Mouse (Mus musculus) limb, embryonic 13.5 days (tissue): Measurements from ENCODE around the gene Gm20521. TPM values are rescaled to one million over a fixed set of nuclear protein-coding genes. Genes with fewer than 3 reads are reported as not detected.

ENCODE experiments used
- ATAC-seq: fragments of 200-750 bp; cut with Nextera tagmentation; 2 replicates; pipeline ENCODE4 v1.8.0; 2017; ENCODE audit warnings: low read depth, moderate number of reproducible peaks, moderate TSS enrichment; ENCODE audit not compliant: low FRiP score
- H3K27ac ChIP-seq: fragments of 300-500 bp; sonication (generic); 2 replicates; pipeline ENCODE4 v1.5.1; 2015; ENCODE audit warnings: inconsistent platforms, mild to moderate bottlenecking, moderate library complexity
- H3K27me3 ChIP-seq: fragments of 300-500 bp; sonication (generic); 2 replicates; pipeline ENCODE4 v1.6.1; 2015; ENCODE audit warnings: mild to moderate bottlenecking, inconsistent platforms
- H3K36me3 ChIP-seq: fragments of 300-500 bp; sonication (generic); 2 replicates; pipeline ENCODE4 v1.6.1; 2015; ENCODE audit warnings: inconsistent platforms, mild to moderate bottlenecking, moderate library complexity
- H3K4me1 ChIP-seq: fragments of 300-500 bp; sonication (generic); 2 replicates; pipeline ENCODE4 v1.6.1; 2015; ENCODE audit warnings: inconsistent platforms
- H3K4me2 ChIP-seq: fragments of 300-500 bp; sonication (generic); replicated peaks from 2 replicates; pipeline ENCODE4 v1.6.1; 2015; ENCODE audit warnings: inconsistent platforms, mild to moderate bottlenecking, moderate library complexity
- H3K4me3 ChIP-seq: fragments of 300-500 bp; sonication (generic); 2 replicates; pipeline ENCODE4 v1.5.1; 2015; ENCODE audit warnings: moderate library complexity, mild to moderate bottlenecking, inconsistent platforms
- H3K9ac ChIP-seq: fragments of 300-500 bp; sonication (generic); 2 replicates; pipeline ENCODE4 v1.6.1; 2015; ENCODE audit warnings: mild to moderate bottlenecking, inconsistent platforms
- H3K9me3 ChIP-seq: fragments of 300-500 bp; sonication (generic); 2 replicates; pipeline ENCODE4 v1.6.1; 2016; ENCODE audit warnings: inconsistent platforms
- WGBS: fragments of 180-500 bp; shearing (Covaris S2); methylation state at CpG from one replicate; pipeline ENCODE4 v1.1.7; 2015; 5-methylcytosine and 5-hydroxymethylcytosine counted together
- polyA plus RNA-seq: library from polyadenylated mRNA; unstranded; fragments of >200 nt; fragmentation: Nextera tagmentation; extraction: Ambion mirVana; gene quantifications from 2 replicates; pipeline ENCODE4 v1.2.1, GENCODE M21; 2015

Gene Gm20521
- polyA plus RNA-seq, 1 experiment from 2014 or later: 0.13 TPM

GRCm38 (mm10) chr14:54894296-54895151 is 11.3 kb downstream of the Gm20521 start:
- H3K9me3 ChIP-seq: no peaks in the 10 kb centered on the region
- peak overlapping the region; percentile 92 for H3K27ac ChIP-seq
- no peaks in the 10 kb centered on the region for H3K27me3 ChIP-seq
- ATAC-seq: peak; percentile 46
- H3K9ac ChIP-seq: peak overlapping the region; percentile 98
- peaks cover 36% of the 10 kb centered on the region for H3K36me3 ChIP-seq
- H3K4me3 ChIP-seq: peak overlapping the region; percentile 96
- H3K4me1 ChIP-seq: peaks cover 12% of the 10 kb centered on the region
- H3K4me2 ChIP-seq: peak overlapping the region; percentile 84
- 1% methylated on average over 50 of the region's 54 CpGs for WGBS

- H3K9ac ChIP-seq: no peak overlapping the region
- H3K27me3 ChIP-seq: no peaks in the 10 kb centered on the region
- H3K27ac ChIP-seq: no peak overlapping the region
Measured at GRCm38 (mm10) chr14:54897445-54897844, 14.2 kb downstream of the Gm20521 start.

DNA sequence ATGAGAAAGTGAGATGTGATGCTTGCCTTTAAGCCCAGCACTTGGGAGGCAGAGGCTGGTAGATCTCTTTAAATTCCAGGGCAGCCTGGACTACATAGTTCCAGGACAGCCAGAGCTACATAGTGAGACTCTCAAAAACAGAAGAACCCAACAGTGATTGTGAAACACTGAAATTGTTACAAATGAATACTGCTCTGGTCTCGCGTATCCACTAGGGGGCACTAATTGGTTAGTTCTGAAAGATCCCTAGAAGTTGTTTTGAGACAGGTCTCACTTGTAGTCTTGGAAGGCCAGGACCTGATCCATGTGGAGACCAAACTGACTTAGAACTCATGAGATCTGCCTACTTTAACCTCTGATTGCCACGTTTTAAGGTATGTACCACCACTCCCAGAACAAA is 17.1 kb downstream of the Gm20521 start:
- H3K9me3 ChIP-seq: no peaks in the 10 kb centered on the region
- H3K27me3 ChIP-seq: no peaks in the 10 kb centered on the region
- 2% methylated on average over 3 of the region's 3 CpGs for WGBS
- H3K4me3 ChIP-seq: no peak overlapping the region
- H3K4me1 ChIP-seq: peaks cover 7% of the 10 kb centered on the region
- ATAC-seq: peak; percentile 64; the same call in 1 of the 2 replicates
- no peak overlapping the region for H3K9ac ChIP-seq
- H3K27ac ChIP-seq: no peak overlapping the region; the same call in 1 of the 2 replicates
- peaks cover 60% of the 10 kb centered on the region for H3K36me3 ChIP-seq
- no peak overlapping the region for H3K4me2 ChIP-seq

More at GRCm38 (mm10) chr14:54897445-54897844, 14.2 kb downstream of the Gm20521 start:
- H3K36me3 ChIP-seq: peaks cover 36% of the 10 kb centered on the region
- ATAC-seq: no peak
- H3K4me3 ChIP-seq: no peak overlapping the region
- H3K4me1 ChIP-seq: peaks cover 12% of the 10 kb centered on the region
- WGBS: 62% methylated on average over 2 of the region's 2 CpGs
- H3K9me3 ChIP-seq: no peaks in the 10 kb centered on the region
- no peak overlapping the region for H3K4me2 ChIP-seq

GRCm38 (mm10) chr14:54903641-54904040 is 20.4 kb downstream of the Gm20521 start:
- no peak overlapping the region for H3K4me3 ChIP-seq
- no peaks in the 10 kb centered on the region for H3K27me3 ChIP-seq
- no peak overlapping the region for H3K4me2 ChIP-seq
- H3K9me3 ChIP-seq: no peaks in the 10 kb centered on the region
- H3K4me1 ChIP-seq: no peaks in the 10 kb centered on the region
- H3K36me3 ChIP-seq: peaks cover 61% of the 10 kb centered on the region
- H3K9ac ChIP-seq: no peak overlapping the region
- WGBS: 87% methylated on average over 4 of the region's 4 CpGs
- ATAC-seq: no peak
- H3K27ac ChIP-seq: no peak overlapping the region

- H3K9me3 ChIP-seq: no peaks in the 10 kb centered on the region
- peaks cover 29% of the 10 kb centered on the region for H3K4me1 ChIP-seq
- peaks cover 77% of the 10 kb centered on the region for H3K36me3 ChIP-seq
- H3K27ac ChIP-seq: no peak overlapping the region
- no peaks in the 10 kb centered on the region for H3K27me3 ChIP-seq
- H3K4me3 ChIP-seq: no peak overlapping the region
- peak overlapping the region; percentile 48; the same call in 1 of the 2 replicates for H3K9ac ChIP-seq
- WGBS: 88% methylated on average over 7 of the region's 7 CpGs
- ATAC-seq: no peak
- no peak overlapping the region for H3K4me2 ChIP-seq
Measured at GRCm38 (mm10) chr14:54908682-54909081, 25.4 kb downstream of the Gm20521 start.

- WGBS: 2% methylated on average over 52 of the region's 69 CpGs
- peak overlapping the region; percentile 91 for H3K27ac ChIP-seq
Measured at GRCm38 (mm10) chr14:54912109-54912850, 29.0 kb downstream of the Gm20521 start.

GRCm38 (mm10) chr14:54912886-54913285 is 29.6 kb downstream of the Gm20521 start, which contains the start of gene Slc22a17:
Gene Slc22a17, minus strand, starts transcription at chr14:54913132.
- Histone ChIP-seq H3K4me2 (peak within 1 kb of the TSS; percentile 96), H3K9me3 (no peaks in the 10 kb centered on the region), H3K27me3 (no peaks in the 10 kb centered on the region), H3K27ac (peak within 1 kb of the TSS; percentile 91), H3K36me3 (peaks cover 67% of the 10 kb centered on the region), H3K9ac (peak within 1 kb of the TSS; percentile 96), H3K4me1 (peaks cover 31% of the 10 kb centered on the region), H3K4me3 (peak within 1 kb of the TSS; percentile 91)
- under 1% methylated on average over 28 of the region's 28 CpGs for WGBS
- peak; percentile 93 for ATAC-seq

More at GRCm38 (mm10) chr14:54912109-54912850, 29.0 kb downstream of the Gm20521 start:
- peak; percentile 52 for ATAC-seq
- Histone ChIP-seq H3K4me2 (peak overlapping the region; percentile 96), H3K36me3 (peaks cover 67% of the 10 kb centered on the region), H3K9ac (peak overlapping the region; percentile 96), H3K27me3 (no peaks in the 10 kb centered on the region), H3K9me3 (no peaks in the 10 kb centered on the region), H3K4me1 (peaks cover 31% of the 10 kb centered on the region), H3K4me3 (peak overlapping the region; percentile 91)

DNA sequence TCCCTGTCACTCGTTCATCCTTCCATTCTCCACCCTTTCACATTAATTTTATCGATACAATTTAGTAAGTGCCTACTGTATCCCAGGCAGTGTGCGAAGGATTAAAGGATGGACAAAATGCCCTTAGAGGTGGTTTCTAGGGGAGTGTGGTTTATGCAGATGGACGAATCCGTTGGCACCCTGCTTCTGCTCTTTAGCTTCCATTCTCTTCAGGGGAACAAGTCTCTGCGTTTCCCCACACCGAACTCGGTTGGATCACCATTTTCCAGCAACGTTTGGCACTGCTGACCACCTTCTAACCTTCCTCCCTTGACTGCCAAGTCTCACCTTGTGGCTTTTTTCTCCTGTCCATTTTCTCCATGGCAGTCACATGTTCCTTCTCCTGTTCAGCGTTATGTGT is 30.1 kb downstream of the Gm20521 start:
- peak overlapping the region; percentile 91; the same call in 1 of the 2 replicates for H3K27ac ChIP-seq
- H3K27me3 ChIP-seq: no peaks in the 10 kb centered on the region
- peak overlapping the region; percentile 91 for H3K4me3 ChIP-seq
- H3K4me2 ChIP-seq: peak overlapping the region; percentile 96
- H3K4me1 ChIP-seq: peaks cover 31% of the 10 kb centered on the region
- 18% methylated on average over 10 of the region's 10 CpGs for WGBS
- ATAC-seq: no peak
- peak overlapping the region; percentile 96 for H3K9ac ChIP-seq
- H3K36me3 ChIP-seq: peaks cover 67% of the 10 kb centered on the region
- H3K9me3 ChIP-seq: no peaks in the 10 kb centered on the region

- 89% methylated on average over 16 of the region's 16 CpGs for WGBS
- Histone ChIP-seq H3K9ac (no peak overlapping the region), H3K27me3 (no peaks in the 10 kb centered on the region), H3K9me3 (peaks cover 22% of the 10 kb centered on the region), H3K27ac (no peak overlapping the region), H3K4me3 (no peak overlapping the region), H3K4me2 (no peak overlapping the region), H3K36me3 (peaks cover 76% of the 10 kb centered on the region), H3K4me1 (peaks cover 17% of the 10 kb centered on the region)
- ATAC-seq: no peak
Measured at GRCm38 (mm10) chr14:54920076-54920685, 36.9 kb downstream of the Gm20521 start.

GRCm38 (mm10) chr14:54924641-54925348 is 41.6 kb downstream of the Gm20521 start:
- peak; percentile 57 for ATAC-seq
- H3K4me3 ChIP-seq: peak overlapping the region; percentile 67
- H3K9ac ChIP-seq: peak overlapping the region; percentile 97
- peaks cover 22% of the 10 kb centered on the region for H3K9me3 ChIP-seq
- peaks cover 39% of the 10 kb centered on the region for H3K4me1 ChIP-seq
- WGBS: 10% methylated on average over 7 of the region's 7 CpGs
- no peaks in the 10 kb centered on the region for H3K27me3 ChIP-seq
- H3K4me2 ChIP-seq: peak overlapping the region; percentile 88
- H3K36me3 ChIP-seq: peaks cover 30% of the 10 kb centered on the region
- peak overlapping the region; percentile 100 for H3K27ac ChIP-seq
